Mouse (Mus musculus) naive thymus-derived CD4-positive, alpha-beta T cell, adult 2 months (primary cell): ENCODE results near the gene Tnfsf4.

Source experiments
- DNase-seq: peaks from one replicate; pipeline ENCODE4 v3.0.0-alpha.2; 2011; ENCODE audit warnings: low read depth

Gene Tnfsf4

GRCm38 (mm10) chr1:161394931-161395459, at the start of gene Tnfsf4:
Gene Tnfsf4 (plus strand): TSS chr1:161395409.
- no peak for DNase-seq

- DNase-seq: no peak
These were observed 44.2 kb upstream of the Tnfsf4 start for GRCm38 (mm10) chr1:161350981-161351380.

GRCm38 (mm10) chr1:161365006-161365405, 30.2 kb upstream of the Tnfsf4 start:
- no peak for DNase-seq

- no peak for DNase-seq
These were observed 23.3 kb upstream of the Tnfsf4 start for GRCm38 (mm10) chr1:161371919-161372318.

- DNase-seq: no peak
These were observed 19.3 kb upstream of the Tnfsf4 start for GRCm38 (mm10) chr1:161375866-161376265.

- no peak for DNase-seq
These were observed 16.6 kb upstream of the Tnfsf4 start for GRCm38 (mm10) chr1:161378571-161378970.

- DNase-seq: no peak
These were observed 15.4 kb upstream of the Tnfsf4 start for GRCm38 (mm10) chr1:161379685-161380424.

- DNase-seq: no peak
These were observed 14.8 kb upstream of the Tnfsf4 start for GRCm38 (mm10) chr1:161380425-161380780.

- DNase-seq: no peak
These were observed 5.1 kb upstream of the Tnfsf4 start for GRCm38 (mm10) chr1:161390066-161390465.

- no peak for DNase-seq
These were observed 2.3 kb upstream of the Tnfsf4 start for GRCm38 (mm10) chr1:161392906-161393305.

GRCm38 (mm10) chr1:161395610-161396009, 401 bp downstream of the Tnfsf4 start:
- DNase-seq: peak; percentile 73

GRCm38 (mm10) chr1:161396351-161396750, 1.1 kb downstream of the Tnfsf4 start:
- DNase-seq: peak; percentile 63

- DNase-seq: peak; percentile 80
These were observed 4.9 kb downstream of the Tnfsf4 start for GRCm38 (mm10) chr1:161400126-161400525.

GRCm38 (mm10) chr1:161403061-161403460, 7.9 kb downstream of the Tnfsf4 start:
- no peak for DNase-seq

- DNase-seq: no peak
These were observed 11.3 kb downstream of the Tnfsf4 start for GRCm38 (mm10) chr1:161406480-161406879.

- DNase-seq: no peak
These were observed 24.7 kb downstream of the Tnfsf4 start for GRCm38 (mm10) chr1:161419926-161420325.

GRCm38 (mm10) chr1:161420646-161421045, 25.4 kb downstream of the Tnfsf4 start:
- no peak for DNase-seq

GRCm38 (mm10) chr1:161426277-161427056, 31.3 kb downstream of the Tnfsf4 start:
- DNase-seq: no peak

GRCm38 (mm10) chr1:161427057-161427311, 31.8 kb downstream of the Tnfsf4 start:
- DNase-seq: no peak

GRCm38 (mm10) chr1:161435781-161436180, 40.6 kb downstream of the Tnfsf4 start:
- DNase-seq: no peak

- DNase-seq: no peak
These were observed 41.3 kb downstream of the Tnfsf4 start for GRCm38 (mm10) chr1:161436503-161436902.

GRCm38 (mm10) chr1:161444858-161445257, 49.6 kb downstream of the Tnfsf4 start:
- no peak for DNase-seq

GRCm38 (mm10) chr1:161451683-161452245, 56.6 kb downstream of the Tnfsf4 start:
- DNase-seq: no peak
